Mouse (Mus musculus): ENCODE results near the gene Elmo3. TPM values are rescaled to one million over a fixed set of nuclear protein-coding genes. Genes with fewer than 3 reads are reported as not detected.
A peak's percentile ranks its signal among the peaks of the same experiment; 100 is the strongest.

The Elmo3 gene
- polyA plus RNA-seq, 1 experiment from 2014 or later, result 1.6 TPM

DNA sequence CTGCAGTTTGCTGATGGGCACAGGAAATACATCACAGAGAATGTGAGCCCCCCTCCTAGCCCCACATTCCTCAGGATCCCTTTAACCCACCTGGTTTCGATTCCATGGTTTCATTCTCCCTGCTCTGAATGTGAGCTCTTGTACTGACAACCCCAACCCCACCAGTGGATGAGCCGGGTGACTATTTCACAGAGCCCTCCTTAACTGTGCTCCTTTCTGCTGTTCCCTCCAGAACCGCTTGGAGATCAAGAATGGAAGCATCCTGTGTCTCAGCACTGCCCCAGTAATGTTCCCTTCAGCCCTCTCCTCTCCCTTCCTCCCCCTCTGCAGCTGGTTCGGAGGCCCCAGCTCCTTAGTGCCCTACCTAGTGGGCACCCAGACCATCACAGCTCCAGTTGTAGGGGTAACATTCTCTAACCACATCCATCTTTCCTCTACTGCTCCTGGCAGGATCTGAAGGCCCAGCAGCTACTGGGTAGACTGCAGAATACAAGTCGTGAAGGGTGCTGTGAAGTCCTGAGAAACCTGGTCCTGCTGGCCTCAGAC, 818 bp downstream of the Elmo3 start:
- peak; percentile 33 for ATAC-seq (ENCODE audit: low FRiP score)
- H3K4me2 ChIP-seq, result peak overlapping the region; percentile 48
- H3K4me3 ChIP-seq, result peak overlapping the region; percentile 17; the same call in 1 of the 2 replicates
- H3K27me3 ChIP-seq, result no peaks in the 10 kb centered on the region
- H3K4me1 ChIP-seq (replicated peaks), result peaks cover 25% of the 10 kb centered on the region
- H3K9ac ChIP-seq, result peak overlapping the region; percentile 66; the same call in 1 of the 2 replicates
- peaks cover 79% of the 10 kb centered on the region for H3K36me3 ChIP-seq
- 60% methylated on average over 5 of the region's 5 CpGs for WGBS
- no peaks in the 10 kb centered on the region for H3K9me3 ChIP-seq
- H3K27ac ChIP-seq, result peak overlapping the region; percentile 66

DNA sequence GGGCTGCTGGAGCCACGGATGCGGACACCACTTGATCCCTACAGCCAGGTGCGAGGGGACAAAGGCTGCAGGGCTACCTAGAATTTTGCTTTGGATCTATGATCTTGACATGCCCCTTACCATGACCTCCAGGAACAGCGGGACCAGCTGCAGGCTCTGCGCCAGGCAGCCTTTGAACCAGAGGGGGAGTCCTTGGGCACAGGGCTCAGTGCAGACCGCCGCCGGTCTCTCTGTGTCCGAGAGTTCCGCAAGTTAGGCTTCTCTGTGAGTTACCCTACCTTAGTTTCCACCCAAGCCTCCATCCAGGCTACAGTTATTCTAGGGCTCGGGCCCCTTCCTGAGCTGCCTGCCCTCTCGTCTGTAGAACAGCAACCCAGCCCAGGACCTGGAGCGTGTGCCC, 2.3 kb downstream of the Elmo3 start:
- H3K36me3 ChIP-seq, result peaks cover 79% of the 10 kb centered on the region
- WGBS, result 95% methylated on average over 13 of the region's 13 CpGs
- H3K27me3 ChIP-seq, result no peaks in the 10 kb centered on the region
- ATAC-seq (ENCODE audit: low FRiP score), result no peak
- H3K9ac ChIP-seq, result no peak overlapping the region
- no peak overlapping the region for H3K4me2 ChIP-seq
- H3K4me3 ChIP-seq, result no peak overlapping the region
- H3K9me3 ChIP-seq, result no peaks in the 10 kb centered on the region
- H3K4me1 ChIP-seq (replicated peaks), result peaks cover 25% of the 10 kb centered on the region
- H3K27ac ChIP-seq, result no peak overlapping the region

DNA sequence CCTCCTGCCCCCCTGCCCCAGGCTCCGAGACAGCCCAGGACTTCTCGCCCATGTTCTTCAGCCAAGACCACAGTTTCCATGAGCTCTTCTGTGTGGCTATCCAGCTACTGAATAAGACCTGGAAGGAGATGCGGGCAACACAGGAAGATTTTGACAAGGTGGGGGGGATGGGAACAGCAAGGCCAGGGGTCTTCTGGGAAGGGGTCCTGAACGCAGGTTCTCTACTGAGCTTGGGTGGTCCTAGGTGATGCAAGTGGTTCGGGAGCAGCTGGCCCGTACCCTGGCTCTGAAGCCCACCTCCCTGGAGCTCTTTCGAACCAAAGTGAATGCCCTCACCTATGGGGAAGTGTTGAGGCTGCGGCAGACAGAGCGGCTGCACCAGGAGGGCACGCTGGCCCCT, 3.0 kb downstream of the Elmo3 start:
- Histone ChIP-seq H3K9ac (no peak overlapping the region), H3K4me1 (replicated peaks) (peaks cover 25% of the 10 kb centered on the region), H3K4me2 (no peak overlapping the region), H3K27ac (no peak overlapping the region), H3K9me3 (no peaks in the 10 kb centered on the region), H3K4me3 (no peak overlapping the region), H3K27me3 (no peaks in the 10 kb centered on the region), H3K36me3 (peaks cover 80% of the 10 kb centered on the region)
- 96% methylated on average over 10 of the region's 10 CpGs for WGBS
- ATAC-seq (ENCODE audit: low FRiP score), result no peak

GRCm38 (mm10) chr8:105309142-105309847, 3.9 kb downstream of the Elmo3 start:
- no peak for ATAC-seq (ENCODE audit: low FRiP score)
- Histone ChIP-seq H3K27me3 (no peaks in the 10 kb centered on the region), H3K4me1 (replicated peaks) (peaks cover 22% of the 10 kb centered on the region), H3K9ac (no peak overlapping the region), H3K9me3 (no peaks in the 10 kb centered on the region), H3K36me3 (peaks cover 80% of the 10 kb centered on the region), H3K4me2 (no peak overlapping the region), H3K4me3 (no peak overlapping the region), H3K27ac (no peak overlapping the region)
- 82% methylated on average over 15 of the region's 15 CpGs for WGBS

- Histone ChIP-seq H3K27ac (no peak overlapping the region), H3K36me3 (peaks cover 82% of the 10 kb centered on the region), H3K27me3 (no peaks in the 10 kb centered on the region), H3K9ac (no peak overlapping the region), H3K4me1 (replicated peaks) (peaks cover 14% of the 10 kb centered on the region), H3K4me2 (no peak overlapping the region), H3K9me3 (no peaks in the 10 kb centered on the region), H3K4me3 (no peak overlapping the region)
- ATAC-seq (ENCODE audit: low FRiP score), result no peak
- 85% methylated on average over 8 of the region's 8 CpGs for WGBS
Measured at GRCm38 (mm10) chr8:105310118-105310517, 4.7 kb downstream of the Elmo3 start.

DNA sequence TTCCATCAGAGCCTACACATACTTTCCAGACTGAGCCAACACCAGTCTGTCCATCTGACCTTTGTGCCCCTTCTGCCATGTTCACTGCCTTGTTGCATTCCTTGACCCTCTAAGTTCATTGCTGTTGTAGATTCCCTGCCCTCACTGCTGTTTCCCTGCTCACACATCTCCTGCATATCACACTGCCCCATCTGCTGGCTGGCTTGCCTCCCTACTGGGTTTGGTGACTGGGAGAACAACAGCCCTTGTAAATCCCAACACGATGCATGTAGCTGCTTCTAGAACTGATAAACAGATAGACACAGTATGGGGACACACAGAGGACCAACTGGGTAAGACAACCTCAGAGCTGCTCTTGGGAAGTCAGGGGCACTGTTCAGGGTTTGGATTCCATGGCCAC, 6.3 kb downstream of the Elmo3 start:
- 90% methylated on average over 1 of the region's 1 CpGs for WGBS

GRCm38 (mm10) chr8:105312891-105313481, 7.6 kb downstream of the Elmo3 start:
- H3K9ac ChIP-seq, result no peak overlapping the region
- no peaks in the 10 kb centered on the region for H3K4me1 ChIP-seq (replicated peaks)
- H3K9me3 ChIP-seq, result no peaks in the 10 kb centered on the region
- no peak for ATAC-seq (ENCODE audit: low FRiP score)
- no peak overlapping the region for H3K4me2 ChIP-seq
- H3K27ac ChIP-seq, result no peak overlapping the region
- no peaks in the 10 kb centered on the region for H3K27me3 ChIP-seq
- 95% methylated on average over 8 of the region's 8 CpGs for WGBS
- peaks cover 97% of the 10 kb centered on the region for H3K36me3 ChIP-seq
- no peak overlapping the region for H3K4me3 ChIP-seq

More for the DNA sequence above, 6.3 kb downstream of the Elmo3 start:
- no peak for ATAC-seq (ENCODE audit: low FRiP score)
- H3K4me2 ChIP-seq, result no peak overlapping the region
- H3K9ac ChIP-seq, result no peak overlapping the region
- no peaks in the 10 kb centered on the region for H3K4me1 ChIP-seq (replicated peaks)
- H3K4me3 ChIP-seq, result no peak overlapping the region
- no peaks in the 10 kb centered on the region for H3K27me3 ChIP-seq
- peaks cover 95% of the 10 kb centered on the region for H3K36me3 ChIP-seq
- H3K27ac ChIP-seq, result no peak overlapping the region
- no peaks in the 10 kb centered on the region for H3K9me3 ChIP-seq

GRCm38 (mm10) chr8:105313622-105314402, 8.4 kb downstream of the Elmo3 start:
- H3K27ac ChIP-seq, result no peak overlapping the region
- no peak overlapping the region for H3K4me3 ChIP-seq
- no peak overlapping the region for H3K9ac ChIP-seq
- no peak for ATAC-seq (ENCODE audit: low FRiP score)
- no peaks in the 10 kb centered on the region for H3K9me3 ChIP-seq
- H3K36me3 ChIP-seq, result peaks cover 97% of the 10 kb centered on the region
- H3K4me2 ChIP-seq, result no peak overlapping the region
- H3K4me1 ChIP-seq (replicated peaks), result no peaks in the 10 kb centered on the region
- no peaks in the 10 kb centered on the region for H3K27me3 ChIP-seq
- WGBS, result 83% methylated on average over 9 of the region's 9 CpGs

- no peaks in the 10 kb centered on the region for H3K4me1 ChIP-seq (replicated peaks)
- no peak for ATAC-seq (ENCODE audit: low FRiP score)
- peaks cover 96% of the 10 kb centered on the region for H3K36me3 ChIP-seq
- no peaks in the 10 kb centered on the region for H3K27me3 ChIP-seq
- H3K27ac ChIP-seq, result no peak overlapping the region
- H3K4me2 ChIP-seq, result no peak overlapping the region
- no peak overlapping the region for H3K9ac ChIP-seq
- H3K4me3 ChIP-seq, result no peak overlapping the region
- H3K9me3 ChIP-seq, result no peaks in the 10 kb centered on the region
- 92% methylated on average over 18 of the region's 18 CpGs for WGBS
Measured at GRCm38 (mm10) chr8:105315073-105315769, 9.8 kb downstream of the Elmo3 start.

- Histone ChIP-seq H3K36me3 (peaks cover 80% of the 10 kb centered on the region), H3K9ac (no peak overlapping the region), H3K4me1 (replicated peaks) (no peaks in the 10 kb centered on the region), H3K27me3 (no peaks in the 10 kb centered on the region), H3K27ac (no peak overlapping the region), H3K9me3 (no peaks in the 10 kb centered on the region), H3K4me2 (no peak overlapping the region), H3K4me3 (no peak overlapping the region)
- WGBS, result 91% methylated on average over 4 of the region's 4 CpGs
- no peak for ATAC-seq (ENCODE audit: low FRiP score)
Measured at GRCm38 (mm10) chr8:105317941-105318340, 12.5 kb downstream of the Elmo3 start.

GRCm38 (mm10) chr8:105318662-105319190, 13.3 kb downstream of the Elmo3 start:
- Histone ChIP-seq H3K9me3 (no peaks in the 10 kb centered on the region), H3K27me3 (no peaks in the 10 kb centered on the region), H3K4me2 (no peak overlapping the region), H3K36me3 (peaks cover 77% of the 10 kb centered on the region), H3K27ac (no peak overlapping the region), H3K9ac (no peak overlapping the region), H3K4me3 (no peak overlapping the region), H3K4me1 (replicated peaks) (no peaks in the 10 kb centered on the region)
- 86% methylated on average over 11 of the region's 11 CpGs for WGBS
- ATAC-seq (ENCODE audit: low FRiP score), result no peak

DNA sequence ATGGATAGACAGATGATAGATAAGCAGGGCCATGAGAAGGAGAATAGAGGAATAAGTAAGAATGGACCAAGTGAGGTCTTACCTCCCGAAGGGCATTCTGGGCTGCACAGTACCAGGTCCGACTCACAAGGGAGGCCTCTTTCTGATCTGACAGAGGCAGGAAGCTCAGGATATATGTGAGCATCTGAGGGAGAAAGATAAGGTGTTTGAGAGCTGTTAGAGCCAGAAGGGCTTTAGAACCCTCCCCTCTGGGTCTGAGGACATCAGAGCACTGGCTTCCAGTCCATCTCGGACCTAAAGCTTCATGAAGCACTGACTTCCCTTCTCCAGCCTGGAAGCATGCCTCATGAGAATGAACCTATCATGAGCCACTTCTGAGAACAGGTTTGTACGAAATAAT, 17.8 kb downstream of the Elmo3 start:
- Histone ChIP-seq H3K27ac (no peak overlapping the region), H3K9ac (no peak overlapping the region), H3K27me3 (no peaks in the 10 kb centered on the region), H3K4me2 (no peak overlapping the region), H3K4me3 (no peak overlapping the region), H3K4me1 (replicated peaks) (peaks cover 29% of the 10 kb centered on the region), H3K36me3 (peaks cover 37% of the 10 kb centered on the region), H3K9me3 (no peaks in the 10 kb centered on the region)
- ATAC-seq (ENCODE audit: low FRiP score), result no peak
- whole genome bisulfite sequencing, result 86% methylated on average over 4 of the region's 4 CpGs

All from hindbrain, embryonic 13.5 days (tissue).